ENCODE assay signal across 13 mouse cellular contexts in the genomic region with DNA sequence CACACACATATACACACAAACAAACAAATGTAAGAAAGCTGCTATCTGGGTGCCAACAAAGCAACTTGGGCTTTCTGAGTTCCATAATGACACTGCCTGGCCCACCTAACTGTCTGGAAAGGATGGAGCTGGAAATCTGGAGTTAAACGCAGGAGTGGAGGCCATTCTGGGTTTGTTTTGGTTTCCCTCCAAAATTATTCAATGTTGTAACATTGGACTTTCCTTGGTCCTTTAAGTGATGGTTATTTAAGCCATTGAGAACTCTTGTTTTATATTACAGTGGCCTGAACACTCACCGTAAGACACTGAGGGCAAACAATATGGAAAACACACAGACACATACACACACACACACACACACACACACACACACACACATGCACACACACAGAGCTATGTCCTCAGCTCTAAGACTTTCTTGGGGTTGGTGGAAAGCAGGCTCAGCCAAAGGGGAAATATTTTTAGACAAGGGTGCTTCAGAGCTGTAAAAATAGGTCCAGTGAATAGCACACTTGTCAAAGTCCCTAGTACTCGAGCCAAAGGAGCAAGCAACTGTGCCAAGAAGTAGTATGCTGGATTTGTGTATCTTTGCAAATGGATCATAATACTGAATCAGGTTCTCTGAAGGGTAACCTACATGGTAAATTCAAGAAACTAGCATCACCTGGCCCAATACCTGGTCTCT. TPM values are rescaled to one million over a fixed set of nuclear protein-coding genes. Genes with fewer than 3 reads are reported as not detected.
DNase-seq lines count a peak whose midpoint lies in the region; ATAC-seq and TF ChIP-seq lines count a peak whose summit lies in the region.
"Had no signal": no experiment of that assay in that cellular context is flagged by ENCODE, and none has a peak within 500 bp of the region (broad histone marks: within the 10 kb centered on the region; RNA-seq: fewer than 3 reads in every experiment).

No protein-coding gene starts in this region.

- no peak overlapping the region for H3K9ac ChIP-seq in heart, embryonic 14.5 days (ENCODE audit: low read length)
- H3K9ac ChIP-seq in lung, postnatal 0 days (replicated peaks; ENCODE audit: low read depth), result no peak overlapping the region
- H3K9ac ChIP-seq: hindbrain, embryonic 14.5 days; liver, embryonic 15.5 days; midbrain, embryonic 15.5 days; neural tube, embryonic 12.5 days had no signal

- ATAC-seq in heart, embryonic 14.5 days (ENCODE audit: insufficient number of reproducible peaks, insufficient read depth, low FRiP score, low read depth), result no peak
- peak; percentile 42 for ATAC-seq in lung, postnatal 0 days
- ATAC-seq in megakaryocyte, adult 5-6 weeks (ENCODE audit: poor library complexity, severe bottlenecking), result no peak
- ATAC-seq: midbrain, embryonic 15.5 days had no signal

- peaks cover 20 to 47% of the 10 kb centered on the region in 2 experiments for H3K4me1 ChIP-seq in heart, embryonic 14.5 days (ENCODE audit: control insufficient read depth in 2 of 2, insufficient read depth in 2 of 2, low read length in 2 of 2)
- H3K4me1 ChIP-seq in lung, postnatal 0 days (ENCODE audit: insufficient read depth, low read depth, low read length), result peaks cover 16% of the 10 kb centered on the region; the same call in 1 of the 2 replicates

- no peak for TF ChIP-seq CTCF in gastrocnemius, adult 2 months (IDR thresholded peaks at IDR 0.05)
- TF ChIP-seq CTCF in lung, postnatal 0 days (IDR thresholded peaks at IDR 0.05), result no peak

- no peaks in the 10 kb centered on the region for H3K9me3 ChIP-seq in heart, embryonic 14.5 days (ENCODE audit: control insufficient read depth, low read length)
- H3K9me3 ChIP-seq in lung, postnatal 0 days (ENCODE audit: low read length), result no peaks in the 10 kb centered on the region
- H3K9me3 ChIP-seq: liver, embryonic 15.5 days; midbrain, embryonic 15.5 days; neural tube, embryonic 12.5 days had no signal

- intact Hi-C loops in gastrocnemius, adult 2 months (cut with DNase I), result no loop called here

- H3K4me3 ChIP-seq in gastrocnemius, adult 2 months, result peak overlapping the region; percentile 40; the same call in 1 of the 2 replicates
- no peak overlapping the region for H3K4me3 ChIP-seq in heart, embryonic 14.5 days (ENCODE audit: control insufficient read depth in 1 of 2, insufficient read depth in 1 of 2, low read depth in 1 of 2, low read length in 2 of 2)
- H3K4me3 ChIP-seq in lung, postnatal 0 days (ENCODE audit: low read depth, low read length), result no peak overlapping the region
- H3K4me3 ChIP-seq: liver, embryonic 15.5 days; midbrain, embryonic 15.5 days; neural tube, embryonic 12.5 days had no signal

- WGBS in heart, embryonic 14.5 days, result 55% methylated on average over 3 of the region's 3 CpGs
- 35% methylated on average over 3 of the region's 3 CpGs for WGBS in lung, postnatal 0 days

- peak overlapping the region; percentile 84 for H3K27ac ChIP-seq in gastrocnemius, adult 2 months
- H3K27ac ChIP-seq in heart, embryonic 14.5 days (replicated peaks in 1 of 2; ENCODE audit: control insufficient read depth in 1 of 2, insufficient read depth in 1 of 2, low read depth in 2 of 2, low read length in 2 of 2), result peak overlapping the region; percentile 78 to 84
- no peak overlapping the region for H3K27ac ChIP-seq in lung, postnatal 0 days (ENCODE audit: low read length)
- H3K27ac ChIP-seq: hindbrain, embryonic 14.5 days; liver, embryonic 15.5 days; midbrain, embryonic 15.5 days; neural tube, embryonic 12.5 days had no signal

- H3K27me3 ChIP-seq in heart, embryonic 14.5 days (ENCODE audit: control insufficient read depth, insufficient read depth, low read length), result no peaks in the 10 kb centered on the region
- H3K27me3 ChIP-seq in lung, postnatal 0 days (replicated peaks; ENCODE audit: insufficient read depth, low read length), result no peaks in the 10 kb centered on the region
- H3K27me3 ChIP-seq: liver, embryonic 15.5 days; midbrain, embryonic 15.5 days; neural tube, embryonic 12.5 days had no signal

- TF ChIP-seq EP300 in lung, postnatal 0 days (IDR thresholded peaks at IDR 0.05), result no peak; the same call in 1 of the 2 replicates

- peak overlapping the region; percentile 23; the same call in 1 of the 2 replicates for H3K4me2 ChIP-seq in heart, embryonic 14.5 days (ENCODE audit: low read length)
- H3K4me2 ChIP-seq in lung, postnatal 0 days (replicated peaks; ENCODE audit: low read depth, low read length), result no peak overlapping the region
- H3K4me2 ChIP-seq: hindbrain, embryonic 14.5 days; liver, embryonic 15.5 days; midbrain, embryonic 15.5 days; neural tube, embryonic 12.5 days had no signal

- H3K36me3 ChIP-seq in heart, embryonic 14.5 days (ENCODE audit: control insufficient read depth, insufficient read depth, low read length), result peaks cover 29% of the 10 kb centered on the region
- no peaks in the 10 kb centered on the region for H3K36me3 ChIP-seq in lung, postnatal 0 days (ENCODE audit: insufficient read depth, low read length)
- H3K36me3 ChIP-seq: midbrain, embryonic 15.5 days; neural tube, embryonic 12.5 days had no signal

- DNase-seq in gastrocnemius, adult 2 months, result peak; percentile 66
- no peak for DNase-seq in gastrocnemius, postnatal 4 days (ENCODE audit: low spot score in 2 of 2)
- DNase-seq in fibroblast of lung, adult 2 months (ENCODE audit: low read depth), result peak; percentile 13
- DNase-seq in lung, postnatal 0 days (ENCODE audit: low spot score), result peak; percentile 79
- no peak for DNase-seq in MN1 (ENCODE audit: low spot score)
- DNase-seq in cerebellum, adult 9-11 months, result no peak
- DNase-seq: adrenal gland, postnatal 14 days had no signal

RNA-seq across cellular contexts. Expression of gene Hadh, which starts 5.4 kb away (rescaled TPM):
- total RNA-seq in gastrocnemius, adult 2 months (2021), result 100 to 1,000 TPM; 138 to 218 TPM
- total RNA-seq in gastrocnemius, postnatal 4 days (2021), result 100 to 1,000 TPM; 247 to 255 TPM
- polyA plus RNA-seq in heart, embryonic 14.5 days (2014; fragmentation: Nextera tagmentation; extraction: Ambion mirVana), result 194 and 198 TPM in 2 replicates
- 119 TPM in 2 replicates for polyA plus RNA-seq in lung, postnatal 0 days (2015; fragmentation: Nextera tagmentation; extraction: Ambion mirVana)
- total RNA-seq in megakaryocyte, adult 5-6 weeks (2015), result 25.3 and 34.4 TPM in 2 replicates
- 26.0 and 29.6 TPM in 2 replicates for total RNA-seq in megakaryocyte, adult 5-6 weeks (2017)

RNA-seq across cellular contexts. Expression of gene Cyp2u1, which starts 36.5 kb away (rescaled TPM):
- 10 to 100 TPM; 11.3 to 18.8 TPM for total RNA-seq in gastrocnemius, adult 2 months (2021)
- total RNA-seq in gastrocnemius, postnatal 4 days (2021), result 1 to 10 TPM; 3.0 to 3.8 TPM
- polyA plus RNA-seq in heart, embryonic 14.5 days (2014; fragmentation: Nextera tagmentation; extraction: Ambion mirVana), result 13.2 and 13.3 TPM in 2 replicates
- 1.5 and 1.8 TPM in 2 replicates for polyA plus RNA-seq in lung, postnatal 0 days (2015; fragmentation: Nextera tagmentation; extraction: Ambion mirVana)
- total RNA-seq in megakaryocyte, adult 5-6 weeks (2015), result 0.18 TPM in 1 of 2 replicates, not detected in the other
- total RNA-seq in megakaryocyte, adult 5-6 weeks (2017), result 0.15 and 0.20 TPM in 2 replicates

Comparison
In these comparisons a context has a peak if more than half of its experiments do, and no peak if none do; other contexts are left out.
1. DNase-seq: peak in gastrocnemius, adult 2 months (single experiment), fibroblast of lung, adult 2 months (single experiment) and lung, postnatal 0 days (single experiment); none in gastrocnemius, postnatal 4 days (0 of 2), MN1 (single experiment) and cerebellum, adult 9-11 months (single experiment).